ENCODE assay signal across 14 mouse cellular contexts in the genomic region with DNA sequence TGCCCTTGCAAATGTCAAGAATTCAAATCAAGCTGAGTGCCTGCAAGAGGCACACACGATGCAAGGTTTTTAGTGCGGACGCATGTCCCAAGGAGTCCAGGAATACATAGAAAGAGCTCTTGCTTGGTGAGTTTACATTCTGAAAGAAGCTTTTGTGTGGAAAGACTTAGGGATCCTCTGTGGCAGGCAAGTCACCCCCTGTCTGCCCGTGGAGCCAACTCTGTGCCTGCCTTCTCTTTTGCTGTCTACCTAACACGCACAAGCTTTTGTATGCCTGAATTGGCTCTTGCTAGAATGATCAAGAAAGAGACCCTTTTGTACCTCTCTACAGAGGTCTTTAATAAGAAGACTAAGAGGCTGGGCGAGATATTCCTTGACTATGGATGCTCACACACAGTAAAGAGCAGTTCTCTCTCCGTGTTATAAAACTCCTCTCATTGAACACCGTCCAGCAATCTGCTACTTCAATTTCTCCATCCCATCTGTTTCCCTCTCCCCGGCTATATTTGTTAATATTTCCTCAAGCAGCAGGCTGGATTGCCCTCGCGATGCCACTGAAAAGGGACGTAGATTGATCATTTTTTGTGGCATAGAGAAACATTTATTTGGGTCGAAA.
DNase-seq lines count a peak whose midpoint lies in the region; TF ChIP-seq lines count a peak whose summit lies in the region.
"Had no signal": no experiment of that assay in that cellular context is flagged by ENCODE, and none has a peak within 500 bp of the region (broad histone marks: within the 10 kb centered on the region; RNA-seq: fewer than 3 reads in every experiment).

No protein-coding gene starts in this region.

- no peaks in the 10 kb centered on the region for H3K9me3 ChIP-seq in heart, embryonic 10.5 days
- H3K9me3 ChIP-seq: embryonic facial prominence, embryonic 15.5 days; liver, embryonic 13.5 days had no signal

- no peaks in the 10 kb centered on the region for H3K36me3 ChIP-seq in heart, embryonic 10.5 days
- H3K36me3 ChIP-seq: embryonic facial prominence, embryonic 15.5 days; liver, embryonic 13.5 days had no signal

- peak overlapping the region; percentile 61 for H3K27ac ChIP-seq in layer of hippocampus, adult 2 months
- no peak overlapping the region for H3K27ac ChIP-seq in heart, embryonic 10.5 days
- H3K27ac ChIP-seq: embryonic facial prominence, embryonic 15.5 days; liver, embryonic 13.5 days had no signal

- 85% methylated on average over 13 of the region's 13 CpGs for WGBS in heart, embryonic 10.5 days

- H3K27me3 ChIP-seq in heart, embryonic 10.5 days (ENCODE audit: insufficient read depth, poor library complexity, severe bottlenecking): no peaks in the 10 kb centered on the region
- H3K27me3 ChIP-seq: embryonic facial prominence, embryonic 15.5 days; liver, embryonic 13.5 days had no signal

- peak overlapping the region; percentile 27; the same call in 1 of the 2 replicates for H3K4me3 ChIP-seq in layer of hippocampus, adult 2 months
- H3K4me3 ChIP-seq in heart, embryonic 10.5 days: no peak overlapping the region
- H3K4me3 ChIP-seq: embryonic facial prominence, embryonic 15.5 days; liver, embryonic 13.5 days had no signal

- DNase-seq in frontal cortex, postnatal 36 days (ENCODE audit: low spot score in 2 of 2): peak; percentile 1 to 6
- no peak for DNase-seq in frontal cortex, postnatal 10 days (ENCODE audit: low spot score in 2 of 2)
- DNase-seq in right cerebral cortex, postnatal 25 days: peak; percentile 5
- no peak for DNase-seq in right cerebral cortex, postnatal 14 days
- peak; percentile 25 to 42 for DNase-seq in layer of hippocampus, adult 2 months (ENCODE audit: low spot score in 2 of 2)
- DNase-seq in heart, embryonic 10.5 days (ENCODE audit: low spot score): no peak
- no peak for DNase-seq in liver
- DNase-seq: adrenal gland, postnatal 36 days; heart, adult 18-20 months; kidney, adult 11 months; kidney, postnatal 25 days; liver, embryonic 13.5 days; lung, postnatal 10 days had no signal

- TF ChIP-seq CTCF in layer of hippocampus, adult 2 months (conservative IDR thresholded peaks at IDR 0.05): no peak

- no peaks in the 10 kb centered on the region for H3K4me1 ChIP-seq in heart, embryonic 10.5 days
- H3K4me1 ChIP-seq: embryonic facial prominence, embryonic 15.5 days; liver, embryonic 13.5 days had no signal

Comparison
In these comparisons a context has a peak if more than half of its experiments do, and no peak if none do; other contexts are left out.
1. DNase-seq: peak in frontal cortex, postnatal 36 days (2 of 2), right cerebral cortex, postnatal 25 days (single experiment) and layer of hippocampus, adult 2 months (2 of 2); none in frontal cortex, postnatal 10 days (0 of 2), right cerebral cortex, postnatal 14 days (single experiment), heart, embryonic 10.5 days (single experiment) and liver (single experiment).